Mouse (Mus musculus) C2C12 (cell line): ENCODE data around the gene Syn3. TPM values are rescaled to one million over a fixed set of nuclear protein-coding genes. Genes with fewer than 3 reads are reported as not detected.

Source experiments
- H3K27me3 ChIP-seq: one replicate; pipeline ENCODE4 v1.6.1; 2011; ENCODE audit not compliant: control insufficient read depth, insufficient read depth, insufficient read length
- H3K36me3 ChIP-seq: one replicate; pipeline ENCODE4 v1.6.1; 2011; ENCODE audit not compliant: control insufficient read depth, insufficient read depth
- H3K4me3 ChIP-seq: one replicate; pipeline ENCODE4 v1.5.1; 2011; ENCODE audit warnings: mild to moderate bottlenecking, control low read depth; ENCODE audit not compliant: poor library complexity, insufficient read depth, severe bottlenecking
- H3K79me2 ChIP-seq: one replicate; pipeline ENCODE4 v1.6.1; 2011; ENCODE audit not compliant: control insufficient read depth, insufficient read depth
- H3K79me3 ChIP-seq: one replicate; pipeline ENCODE4 v1.6.1; 2011; ENCODE audit warnings: low read depth, control low read depth
- H3ac ChIP-seq: one replicate; pipeline ENCODE3; 2011; ENCODE audit warnings: low read depth; ENCODE audit not compliant: control insufficient read depth, insufficient read length
- CEBPB ChIP-seq: IDR thresholded peaks from one replicate; pipeline ENCODE4 v1.6.1; 2011; ENCODE audit warnings: low read depth, mild to moderate bottlenecking, control low read depth, moderate library complexity
- CTCF ChIP-seq: IDR thresholded peaks from one replicate; pipeline ENCODE4 v1.5.1; 2011; ENCODE audit not compliant: control insufficient read depth, insufficient read depth, insufficient read length
- FOSL1 ChIP-seq: IDR thresholded peaks from one replicate; pipeline ENCODE4 v1.8.0; 2011; ENCODE audit warnings: mild to moderate bottlenecking, low read length; ENCODE audit not compliant: poor library complexity, insufficient read depth, severe bottlenecking
- MAX ChIP-seq: IDR thresholded peaks from one replicate; pipeline ENCODE4 v1.6.1; 2011; ENCODE audit warnings: mild to moderate bottlenecking, control low read depth
- MYOD1 ChIP-seq: IDR thresholded peaks from one replicate; pipeline ENCODE4 v1.6.1; 2011; ENCODE audit warnings: low read depth; ENCODE audit not compliant: control insufficient read depth, insufficient read length
- MYOG ChIP-seq: IDR thresholded peaks from one replicate; pipeline ENCODE4 v1.6.1; 2011; ENCODE audit not compliant: control insufficient read depth, insufficient read length; ENCODE audit errors: extremely low read depth
- USF1 ChIP-seq: IDR thresholded peaks from one replicate; pipeline ENCODE4 v1.6.1; 2011; ENCODE audit warnings: low read depth, mild to moderate bottlenecking, control low read depth, moderate library complexity
- polyA plus RNA-seq: library from polyadenylated mRNA; unstranded; fragments of >200 nt; fragmentation: generic; extraction: Trizol; gene quantifications from one replicate; pipeline ENCODE4 v1.2.1, GENCODE M21; 2012; ENCODE audit warnings: missing spikeins

Gene Syn3
- polyA plus RNA-seq, 1 experiment, result 0.20 TPM

DNA sequence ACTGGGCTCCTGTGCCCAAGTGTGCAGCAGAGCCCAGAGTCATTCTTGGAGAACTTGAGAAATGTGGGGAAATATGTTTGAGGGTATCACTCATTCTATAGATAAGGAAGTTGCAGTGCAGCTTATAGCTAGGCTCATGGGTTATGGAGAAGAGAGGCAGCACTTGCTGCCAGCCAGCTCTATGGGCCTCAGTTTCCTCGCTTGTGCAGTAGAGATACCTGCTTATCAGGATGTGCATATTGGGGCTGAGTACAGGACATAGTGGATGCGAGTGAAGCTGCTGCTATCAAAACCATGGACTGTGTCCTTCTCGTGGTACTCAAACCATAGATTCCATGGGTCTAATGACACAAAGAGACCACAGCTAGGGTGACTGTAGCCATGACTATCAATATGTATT lies 146.2 kb downstream of the Syn3 start:
- Histone ChIP-seq H3K4me3 (no peak overlapping the region), H3K79me3 (no peaks in the 10 kb centered on the region), H3K27me3 (no peaks in the 10 kb centered on the region), H3K36me3 (peaks cover 30% of the 10 kb centered on the region), H3ac (no peak overlapping the region), H3K79me2 (no peaks in the 10 kb centered on the region)
- TF ChIP-seq USF1 (no peak), MYOG (no peak), MYOD1 (no peak), CEBPB (no peak), FOSL1 (no peak), CTCF (no peak), MAX (no peak)

DNA sequence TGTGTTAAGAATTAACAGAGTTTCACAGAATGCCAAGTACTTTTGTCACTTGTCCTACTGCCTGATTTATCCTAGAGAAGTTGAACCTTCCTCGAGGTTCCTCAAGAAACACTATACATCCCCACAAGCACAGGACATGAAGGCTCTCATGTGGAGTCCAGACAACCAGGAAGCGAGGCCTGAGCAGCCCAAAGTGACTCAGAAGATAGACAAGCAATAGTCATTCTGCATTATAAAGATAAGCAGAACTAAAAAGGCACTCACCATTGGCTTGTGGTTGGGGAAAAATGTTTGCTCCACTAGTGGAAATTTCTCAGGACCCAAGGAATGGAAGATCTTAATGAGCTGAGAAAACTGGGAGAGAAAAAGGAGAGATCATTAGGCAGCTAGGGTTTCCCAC lies 147.4 kb downstream of the Syn3 start:
- peaks cover 42% of the 10 kb centered on the region for H3K36me3 ChIP-seq
- no peak overlapping the region for H3ac ChIP-seq
- no peak overlapping the region for H3K4me3 ChIP-seq
- no peak for TF ChIP-seq MYOD1
- TF ChIP-seq FOSL1, result no peak
- TF ChIP-seq CTCF, result no peak
- no peak for TF ChIP-seq CEBPB
- no peak for TF ChIP-seq MYOG
- no peak for TF ChIP-seq USF1
- no peak for TF ChIP-seq MAX
- no peaks in the 10 kb centered on the region for H3K79me2 ChIP-seq
- no peaks in the 10 kb centered on the region for H3K79me3 ChIP-seq
- H3K27me3 ChIP-seq, result no peaks in the 10 kb centered on the region

DNA sequence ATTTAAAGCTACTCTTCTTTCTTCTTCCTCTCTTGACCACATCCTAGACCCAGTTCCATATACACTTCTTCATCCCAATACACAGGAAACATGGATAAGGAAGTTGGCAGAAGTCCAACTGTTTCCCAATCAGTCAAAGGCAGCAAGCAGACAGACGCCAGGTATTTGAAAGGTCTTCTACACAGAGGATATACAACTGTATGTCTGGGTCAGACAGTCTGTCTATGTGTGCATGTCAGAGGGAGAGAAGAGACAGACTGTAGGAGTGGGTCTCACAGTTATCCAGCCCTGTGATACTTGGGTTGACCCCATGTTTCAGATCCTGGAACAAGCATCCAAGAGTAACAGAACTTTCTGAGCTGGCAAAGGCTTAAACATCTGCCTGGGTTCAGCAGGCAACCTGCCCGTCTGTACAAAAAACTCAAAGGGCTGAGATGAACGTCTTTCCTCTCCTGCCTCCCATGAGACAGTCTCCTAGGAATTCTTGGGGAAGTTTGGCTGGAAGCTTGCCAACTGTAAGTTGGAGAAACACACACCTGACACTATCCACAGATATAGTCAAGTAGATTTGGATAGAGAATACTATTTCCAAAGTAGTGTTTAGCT lies 152.4 kb downstream of the Syn3 start:
- peaks cover 92% of the 10 kb centered on the region for H3K36me3 ChIP-seq
- H3K4me3 ChIP-seq, result no peak overlapping the region
- H3ac ChIP-seq, result no peak overlapping the region
- peaks cover 18% of the 10 kb centered on the region for H3K79me2 ChIP-seq
- no peaks in the 10 kb centered on the region for H3K27me3 ChIP-seq
- TF ChIP-seq CTCF (no peak), MYOG (no peak), MYOD1 (no peak), USF1 (no peak), CEBPB (no peak), MAX (no peak), FOSL1 (no peak)
- no peaks in the 10 kb centered on the region for H3K79me3 ChIP-seq

- no peaks in the 10 kb centered on the region for H3K79me3 ChIP-seq
- no peak overlapping the region for H3K4me3 ChIP-seq
- peaks cover 98% of the 10 kb centered on the region for H3K36me3 ChIP-seq
- no peak overlapping the region for H3ac ChIP-seq
- no peaks in the 10 kb centered on the region for H3K27me3 ChIP-seq
- peaks cover 25% of the 10 kb centered on the region for H3K79me2 ChIP-seq
- no peak for TF ChIP-seq MYOD1
These were observed 153.1 kb downstream of the Syn3 start for GRCm38 (mm10) chr10:86345645-86346044.

DNA sequence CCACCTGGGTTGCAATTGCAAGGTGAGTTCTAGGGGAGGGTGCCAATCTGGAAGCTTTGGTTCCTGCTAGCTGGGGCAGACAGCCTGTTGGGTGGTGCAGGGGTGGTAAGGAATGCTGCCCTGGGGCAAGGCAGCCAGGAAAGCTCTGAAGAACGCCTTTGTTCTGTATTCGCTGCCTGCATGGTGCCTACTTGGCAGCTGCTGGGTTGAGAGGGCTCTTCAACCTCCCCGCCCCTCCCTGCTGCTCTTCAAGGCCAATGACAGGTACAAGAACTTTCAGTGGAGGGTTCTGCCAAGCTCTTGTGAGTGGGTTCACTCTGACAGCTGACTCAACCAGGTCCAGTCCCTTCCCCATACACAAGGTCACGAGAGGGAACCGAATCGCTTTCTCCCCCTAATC lies 154.0 kb downstream of the Syn3 start:
- Histone ChIP-seq H3K79me2 (peaks cover 34% of the 10 kb centered on the region), H3K27me3 (no peaks in the 10 kb centered on the region), H3K79me3 (peaks cover 4% of the 10 kb centered on the region), H3K36me3 (peaks cover 98% of the 10 kb centered on the region), H3ac (no peak overlapping the region), H3K4me3 (no peak overlapping the region)
- TF ChIP-seq CTCF (no peak), USF1 (no peak), FOSL1 (no peak), MYOG (no peak), CEBPB (no peak), MYOD1 (no peak), MAX (no peak)

DNA sequence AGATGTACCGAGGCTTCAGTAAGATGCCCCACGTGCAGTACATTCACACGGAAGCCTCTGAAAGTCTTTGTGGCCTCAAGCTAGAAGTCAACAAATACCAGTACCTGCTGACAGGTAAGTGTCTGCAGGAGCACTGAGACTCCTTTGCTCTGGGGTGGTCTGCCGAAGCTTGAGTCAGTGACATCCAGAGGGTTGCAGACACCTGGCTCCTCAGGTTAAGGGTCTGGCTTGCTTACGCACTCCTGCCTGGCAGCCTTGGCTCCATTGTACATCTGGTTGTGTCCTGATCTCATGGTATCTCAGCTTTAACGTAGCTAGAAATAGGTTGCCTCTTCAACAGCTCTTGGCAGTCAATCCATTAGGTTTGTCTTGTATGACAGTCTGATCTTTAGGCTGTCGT lies 154.8 kb downstream of the Syn3 start:
- H3K36me3 ChIP-seq, result peaks cover 91% of the 10 kb centered on the region
- no peak overlapping the region for H3ac ChIP-seq
- no peaks in the 10 kb centered on the region for H3K27me3 ChIP-seq
- TF ChIP-seq FOSL1 (no peak), MYOD1 (no peak), MYOG (no peak), USF1 (no peak), MAX (no peak), CTCF (no peak), CEBPB (no peak)
- H3K79me3 ChIP-seq, result peaks cover 4% of the 10 kb centered on the region
- peaks cover 34% of the 10 kb centered on the region for H3K79me2 ChIP-seq
- H3K4me3 ChIP-seq, result no peak overlapping the region
